Mouse (Mus musculus) ZHBTc4 (cell line): ENCODE measurements around the gene Grk2.
A peak's percentile ranks its signal among the peaks of the same experiment; 100 is the strongest.
"Not testable (repeated sequence)": the region's sequence is repeated elsewhere in the genome, so short reads cannot be mapped to it uniquely, and the experiment has no call there.

Experiments
- DNase-seq: peaks from one replicate; pipeline ENCODE4 v3.0.0-alpha.2; 2011; ENCODE audit warnings: low read depth, low spot score

Grk2 gene

GRCm38 (mm10) chr19:4270187-4270586 lies 35.8 kb downstream of the Grk2 start:
- DNase-seq, result no peak

- DNase-seq, result peak; percentile 66
Observed at GRCm38 (mm10) chr19:4268566-4269361, 37.3 kb downstream of the Grk2 start, which contains the start of gene Ssh3. Ssh3 (minus strand) TSS chr19:4269180.

- peak; percentile 44 for DNase-seq
Observed at GRCm38 (mm10) chr19:4265956-4266355, 40.1 kb downstream of the Grk2 start.

- no peak for DNase-seq
Observed at GRCm38 (mm10) chr19:4264171-4264780, 41.7 kb downstream of the Grk2 start.

DNA sequence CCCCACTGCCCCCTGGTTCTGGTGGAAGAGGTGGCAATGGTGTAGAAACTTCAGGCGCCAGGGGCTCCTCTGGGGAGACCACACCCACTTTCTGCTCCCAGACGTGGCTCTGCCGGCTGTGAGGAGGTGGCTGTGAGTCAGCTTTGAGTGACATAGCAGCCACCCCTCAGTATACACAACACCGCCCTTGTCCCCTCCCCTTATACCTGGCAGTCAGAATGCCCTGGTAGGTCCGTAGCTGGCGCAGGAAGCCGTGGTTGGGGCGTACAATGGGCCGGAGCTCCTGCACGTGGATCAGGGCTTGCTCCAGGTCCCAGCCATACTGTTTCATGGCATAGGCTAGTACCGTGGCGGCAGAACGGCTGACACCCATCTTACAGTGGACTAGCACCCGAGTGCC lies 42.3 kb downstream of the Grk2 start:
- DNase-seq, result no peak

DNA sequence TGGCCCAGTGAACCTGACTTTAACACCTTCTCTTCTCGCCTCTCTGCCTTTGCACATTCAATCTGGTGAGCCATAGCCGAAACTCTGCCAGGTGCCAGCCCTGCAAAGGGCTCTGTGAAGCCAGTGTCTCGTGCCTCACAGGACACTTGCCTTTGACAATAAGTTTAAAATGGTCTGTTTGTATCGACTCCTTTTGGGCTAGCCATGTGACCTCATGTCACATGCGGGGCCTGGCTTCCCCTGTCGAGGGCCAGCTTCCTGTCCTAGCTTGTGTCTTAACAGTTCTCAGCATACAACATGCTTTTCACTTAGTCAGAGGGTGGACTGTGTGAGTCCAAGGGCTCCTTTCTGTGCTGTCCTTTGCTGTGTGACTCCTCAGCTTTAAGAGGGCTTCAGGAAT lies 43.3 kb downstream of the Grk2 start:
- no peak for DNase-seq

GRCm38 (mm10) chr19:4261038-4261698 lies 44.9 kb downstream of the Grk2 start:
- peak; percentile 61 for DNase-seq

GRCm38 (mm10) chr19:4257897-4258252 lies 48.1 kb downstream of the Grk2 start:
- no peak for DNase-seq

DNA sequence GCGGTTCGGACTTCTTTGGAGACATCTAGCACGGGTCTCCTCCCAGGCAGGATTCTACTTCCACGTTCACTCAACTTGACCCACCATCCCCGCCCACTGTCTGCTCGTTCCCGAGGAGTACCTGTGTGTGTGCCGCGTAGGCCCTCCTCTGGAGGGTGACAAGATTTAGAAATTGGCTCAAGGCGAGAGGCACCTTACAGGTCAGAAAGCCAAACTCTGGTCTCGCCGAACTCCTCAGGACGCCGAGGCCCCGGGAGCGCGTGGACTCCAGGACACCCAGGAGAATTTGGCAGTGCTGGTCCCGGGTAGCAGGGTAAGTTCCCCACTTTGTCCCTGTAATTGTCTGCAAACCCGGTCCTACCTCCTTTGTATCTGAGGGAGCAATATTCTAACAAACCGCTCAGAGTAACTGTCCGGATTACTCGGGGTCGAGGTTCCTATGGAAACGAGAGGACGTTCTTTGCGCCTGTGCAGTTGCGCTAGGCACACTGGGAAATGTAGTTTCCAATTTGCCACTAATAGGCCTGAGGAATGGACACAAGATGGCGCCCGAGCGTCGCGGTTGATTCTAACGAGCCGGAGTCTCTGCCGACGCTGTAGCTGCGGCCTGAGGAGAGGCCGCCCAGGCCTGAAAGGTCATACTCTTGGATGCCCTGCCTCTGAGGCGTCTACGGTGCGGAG lies 48.7 kb downstream of the Grk2 start:
- peak; percentile 97 for DNase-seq

DNA sequence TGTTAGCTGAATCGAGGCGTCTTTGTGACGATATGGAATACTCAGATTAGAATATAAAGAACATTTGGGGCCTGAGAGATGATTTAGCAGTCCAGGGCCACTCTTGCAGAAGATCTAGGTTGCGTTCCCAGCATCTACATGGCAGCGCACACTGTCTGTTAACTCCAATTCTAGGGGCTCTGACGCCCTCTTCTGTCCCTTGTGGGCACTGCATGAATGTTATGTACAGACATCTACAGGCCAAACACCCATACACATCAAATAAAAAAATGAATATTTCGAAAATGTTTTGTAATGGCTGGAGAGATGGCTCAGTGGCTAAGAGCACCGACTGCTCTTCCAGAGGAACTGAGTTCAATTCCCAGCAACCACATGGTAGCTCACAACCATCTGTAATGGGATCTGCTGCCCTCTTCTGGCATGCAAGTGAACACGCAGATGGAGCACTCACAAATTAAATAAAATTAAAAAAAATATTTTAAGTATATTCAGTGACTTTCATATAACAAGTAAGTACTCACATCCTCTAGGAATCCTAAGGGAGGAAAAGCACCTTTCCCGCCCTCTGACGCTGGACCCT lies 50.3 kb downstream of the Grk2 start:
- peak; percentile 76 for DNase-seq

- no peak for DNase-seq
Observed at GRCm38 (mm10) chr19:4254230-4254629, 51.8 kb downstream of the Grk2 start.

DNA sequence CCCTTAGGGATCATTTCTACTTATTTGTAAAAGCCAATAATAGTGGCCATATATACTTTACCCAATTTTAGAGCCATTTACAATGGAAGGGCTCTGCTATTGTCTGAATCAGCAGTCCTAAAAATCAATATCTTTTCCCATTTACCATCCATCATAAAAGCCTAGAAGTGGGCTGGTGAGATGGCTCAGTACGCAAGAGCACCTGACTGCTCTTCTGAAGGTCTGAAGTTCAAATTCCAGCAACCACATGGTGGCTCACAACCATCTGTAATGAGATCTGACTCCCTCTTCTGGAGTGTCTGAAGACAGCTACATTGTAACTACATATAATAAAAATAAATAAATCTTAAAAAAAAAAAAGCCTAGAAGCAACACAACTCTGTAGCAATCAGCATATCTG lies 57.3 kb downstream of the Grk2 start:
- DNase-seq, result not testable (repeated sequence)

DNA sequence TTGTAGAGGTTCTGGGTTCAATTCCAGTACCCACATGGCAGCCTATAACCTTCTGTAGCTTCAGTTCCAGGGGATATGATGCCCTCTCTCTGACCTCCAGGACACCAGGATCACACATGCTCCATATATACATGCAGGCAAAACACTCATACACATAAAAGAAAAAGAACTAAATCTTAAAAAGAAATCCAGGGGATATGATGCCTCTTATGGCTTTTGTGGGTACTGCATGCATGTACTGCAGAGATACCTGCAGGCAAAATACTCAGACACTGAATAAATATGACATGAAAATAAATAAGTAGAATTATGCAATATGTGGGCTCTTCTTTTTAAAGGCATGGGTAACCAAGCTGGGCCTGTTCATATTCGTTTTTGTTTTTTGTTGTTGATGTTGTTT lies 59.0 kb downstream of the Grk2 start:
- no peak for DNase-seq

DNA sequence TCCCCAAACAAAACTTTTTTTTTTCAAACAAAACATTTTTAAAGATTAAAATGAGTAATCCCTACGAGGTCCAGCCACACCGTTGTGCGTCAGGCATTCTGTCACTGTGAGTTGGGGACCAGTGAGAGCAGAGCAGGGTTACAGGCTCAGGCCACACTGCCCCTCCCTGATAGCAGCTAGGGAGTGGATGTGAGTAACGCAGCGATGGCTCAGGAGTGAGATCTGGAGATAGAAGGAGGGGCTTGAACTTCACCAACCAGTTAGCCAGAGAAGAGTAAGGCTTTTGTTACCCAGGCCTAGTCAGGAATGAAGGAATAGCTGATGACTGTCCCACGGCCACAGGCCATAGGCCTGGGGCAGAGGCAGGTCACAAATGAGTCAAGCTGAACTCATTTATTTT lies 61.2 kb downstream of the Grk2 start:
- DNase-seq, result no peak

GRCm38 (mm10) chr19:4242416-4242815 lies 63.6 kb downstream of the Grk2 start:
- DNase-seq, result peak; percentile 18

DNA sequence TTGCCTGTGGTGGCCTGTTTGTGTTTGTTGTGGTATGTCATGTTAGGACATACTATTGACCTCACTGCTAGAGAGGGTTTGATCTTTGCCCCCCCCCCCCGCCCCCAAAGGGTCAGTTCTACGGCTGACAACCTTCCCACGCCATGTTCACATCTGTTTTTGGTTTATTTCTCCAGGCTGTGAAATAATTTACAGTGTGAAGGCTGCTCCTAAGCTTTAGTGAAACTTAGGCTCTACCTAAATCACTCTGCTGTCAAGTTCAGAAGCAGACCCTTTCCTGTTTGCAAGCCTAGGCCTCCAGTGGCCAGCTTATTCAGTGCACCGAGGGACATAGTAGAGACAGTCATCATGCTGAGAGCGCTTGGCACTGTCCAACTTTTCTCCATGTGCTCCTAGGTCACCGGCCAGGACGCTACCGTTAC lies 65.8 kb downstream of the Grk2 start:
- DNase-seq, result no peak
